Mouse (Mus musculus): ENCODE results near the gene E130208F15Rik. TPM values are rescaled to one million over a fixed set of nuclear protein-coding genes. Genes with fewer than 3 reads are reported as not detected.

Gene E130208F15Rik
- total and polyA plus RNA-seq, 2 experiments from 2014 or later, result 0.05 TPM; not detected in 1

- no peak for ATAC-seq (ENCODE audit: low FRiP score)
- H3K4me2 ChIP-seq (ENCODE audit: low read depth, low read length, poor library complexity, severe bottlenecking), result no peak overlapping the region
- WGBS, result 36% methylated on average over 4 of the region's 4 CpGs
These were observed 11.9 kb downstream of the E130208F15Rik start for GRCm38 (mm10) chr7:30333436-30333835.

GRCm38 (mm10) chr7:30334563-30334962, 13.0 kb downstream of the E130208F15Rik start:
- DNase-seq (ENCODE audit: low spot score) (no peak), ATAC-seq (ENCODE audit: low FRiP score) (no peak)
- 59% methylated on average over 5 of the region's 5 CpGs for WGBS
- H3K9ac ChIP-seq (replicated peaks; ENCODE audit: low read length, poor library complexity, severe bottlenecking), result no peak overlapping the region
- H3K4me2 ChIP-seq (ENCODE audit: low read depth, low read length, poor library complexity, severe bottlenecking), result no peak overlapping the region
- TF ChIP-seq CTCF (IDR thresholded peaks at IDR 0.05), result no peak
- H3K27ac ChIP-seq (ENCODE audit: low read depth, low read length), result no peak overlapping the region
- H3K9me3 ChIP-seq (ENCODE audit: low read length), result no peaks in the 10 kb centered on the region
- no peaks in the 10 kb centered on the region for H3K27me3 ChIP-seq (ENCODE audit: insufficient read depth, low read length)
- no peak overlapping the region for H3K4me3 ChIP-seq (ENCODE audit: low read depth, low read length)
- H3K4me1 ChIP-seq (ENCODE audit: insufficient read depth, low read length), result no peaks in the 10 kb centered on the region
- H3K36me3 ChIP-seq (ENCODE audit: insufficient read depth, low read length), result no peaks in the 10 kb centered on the region

More at GRCm38 (mm10) chr7:30333436-30333835, 11.9 kb downstream of the E130208F15Rik start:
- peak; percentile 91 for DNase-seq (ENCODE audit: low spot score)
- no peak overlapping the region for H3K4me3 ChIP-seq (ENCODE audit: low read depth, low read length)
- H3K36me3 ChIP-seq (ENCODE audit: insufficient read depth, low read length), result no peaks in the 10 kb centered on the region
- H3K9ac ChIP-seq (replicated peaks; ENCODE audit: low read length, poor library complexity, severe bottlenecking), result no peak overlapping the region
- no peak overlapping the region for H3K27ac ChIP-seq (ENCODE audit: low read depth, low read length)
- no peak for TF ChIP-seq CTCF (IDR thresholded peaks at IDR 0.05)
- no peaks in the 10 kb centered on the region for H3K27me3 ChIP-seq (ENCODE audit: insufficient read depth, low read length)
- no peaks in the 10 kb centered on the region for H3K9me3 ChIP-seq (ENCODE audit: low read length)
- H3K4me1 ChIP-seq (ENCODE audit: insufficient read depth, low read length), result no peaks in the 10 kb centered on the region

GRCm38 (mm10) chr7:30335688-30336087, 14.1 kb downstream of the E130208F15Rik start:
- no peaks in the 10 kb centered on the region for H3K27me3 ChIP-seq (ENCODE audit: insufficient read depth, low read length)
- no peak overlapping the region for H3K9ac ChIP-seq (replicated peaks; ENCODE audit: low read length, poor library complexity, severe bottlenecking)
- no peak overlapping the region for H3K4me3 ChIP-seq (ENCODE audit: low read depth, low read length)
- H3K4me1 ChIP-seq (ENCODE audit: insufficient read depth, low read length), result no peaks in the 10 kb centered on the region
- DNase-seq (ENCODE audit: low spot score) (peak; percentile 61), ATAC-seq (ENCODE audit: low FRiP score) (no peak)
- no peak overlapping the region for H3K4me2 ChIP-seq (ENCODE audit: low read depth, low read length, poor library complexity, severe bottlenecking)
- H3K36me3 ChIP-seq (ENCODE audit: insufficient read depth, low read length), result no peaks in the 10 kb centered on the region
- no peak for TF ChIP-seq CTCF (IDR thresholded peaks at IDR 0.05)
- no peaks in the 10 kb centered on the region for H3K9me3 ChIP-seq (ENCODE audit: low read length)
- no peak overlapping the region for H3K27ac ChIP-seq (ENCODE audit: low read depth, low read length)
- 76% methylated on average over 6 of the region's 6 CpGs for WGBS

DNA sequence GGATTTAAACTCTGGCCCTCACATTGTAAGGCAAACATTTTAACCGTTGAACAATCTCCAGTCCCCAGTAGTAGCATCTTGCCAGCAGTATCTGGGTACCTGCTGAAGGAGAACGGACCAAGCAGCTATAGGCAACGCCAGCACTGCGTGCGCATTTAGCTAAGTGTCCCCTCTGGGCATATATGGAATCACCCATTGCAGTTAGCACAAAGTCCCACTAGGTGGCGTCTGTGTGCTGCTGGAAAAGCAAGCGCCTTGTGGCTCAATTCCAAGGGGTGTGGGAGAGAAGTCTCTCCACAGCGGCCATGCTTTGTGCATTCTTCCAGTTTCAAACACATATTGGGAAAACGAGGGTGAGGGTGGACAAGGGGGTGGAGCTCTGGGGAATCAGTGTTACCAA, 14.8 kb downstream of the E130208F15Rik start:
- H3K9ac ChIP-seq (replicated peaks; ENCODE audit: low read length, poor library complexity, severe bottlenecking), result no peak overlapping the region
- no peak overlapping the region for H3K4me3 ChIP-seq (ENCODE audit: low read depth, low read length)
- TF ChIP-seq CTCF (IDR thresholded peaks at IDR 0.05), result peak; percentile 100
- H3K4me2 ChIP-seq (ENCODE audit: low read depth, low read length, poor library complexity, severe bottlenecking), result no peak overlapping the region; the same call in 1 of the 2 replicates
- H3K4me1 ChIP-seq (ENCODE audit: insufficient read depth, low read length), result no peaks in the 10 kb centered on the region
- H3K36me3 ChIP-seq (ENCODE audit: insufficient read depth, low read length), result no peaks in the 10 kb centered on the region
- no peaks in the 10 kb centered on the region for H3K9me3 ChIP-seq (ENCODE audit: low read length)
- DNase-seq (ENCODE audit: low spot score) (peak; percentile 96), ATAC-seq (ENCODE audit: low FRiP score) (peak; percentile 52)
- H3K27ac ChIP-seq (ENCODE audit: low read depth, low read length), result no peak overlapping the region
- no peaks in the 10 kb centered on the region for H3K27me3 ChIP-seq (ENCODE audit: insufficient read depth, low read length)
- WGBS, result 2% methylated on average over 9 of the region's 9 CpGs

DNA sequence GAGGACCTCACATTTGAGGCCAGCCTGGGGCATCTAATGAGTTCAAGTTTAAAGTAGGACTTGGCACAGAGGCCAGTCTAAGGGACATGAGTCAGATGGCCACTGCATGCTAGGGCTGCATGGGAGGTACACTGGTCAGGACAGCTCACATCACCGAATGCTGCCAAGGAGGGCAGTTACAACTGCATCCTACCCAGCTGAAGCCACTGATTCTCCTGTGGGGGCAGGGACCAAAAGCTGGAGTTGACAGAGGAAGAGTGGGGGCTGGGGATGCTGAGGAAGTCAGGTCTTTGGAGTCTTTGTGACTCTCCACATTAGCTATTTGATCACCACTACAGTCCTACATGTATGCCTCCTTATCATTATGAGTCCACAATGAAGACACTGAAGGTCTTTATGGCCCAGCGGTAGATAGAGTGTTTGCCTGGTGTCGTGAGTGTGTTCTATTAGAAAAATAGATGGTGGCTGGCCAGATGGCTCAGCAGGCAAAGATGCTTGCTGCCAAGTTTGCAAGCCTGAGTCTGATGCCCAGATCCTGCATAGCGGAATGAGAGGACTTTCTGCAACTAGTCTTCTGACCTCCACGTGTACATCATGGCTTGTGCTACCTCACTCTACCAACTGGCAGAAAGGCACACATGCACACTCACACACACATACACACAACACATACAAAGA, 18.0 kb downstream of the E130208F15Rik start:
- no peaks in the 10 kb centered on the region for H3K9me3 ChIP-seq (ENCODE audit: low read length)
- no peaks in the 10 kb centered on the region for H3K36me3 ChIP-seq (ENCODE audit: insufficient read depth, low read length)
- H3K4me1 ChIP-seq (ENCODE audit: insufficient read depth, low read length), result no peaks in the 10 kb centered on the region
- H3K4me3 ChIP-seq (ENCODE audit: low read depth, low read length), result no peak overlapping the region
- no peak overlapping the region for H3K4me2 ChIP-seq (ENCODE audit: low read depth, low read length, poor library complexity, severe bottlenecking)
- WGBS, result 63% methylated on average over 5 of the region's 5 CpGs
- TF ChIP-seq CTCF (IDR thresholded peaks at IDR 0.05), result no peak
- ATAC-seq (ENCODE audit: low FRiP score) (no peak), DNase-seq (ENCODE audit: low spot score) (peak; percentile 72)
- no peak overlapping the region for H3K9ac ChIP-seq (replicated peaks; ENCODE audit: low read length, poor library complexity, severe bottlenecking)
- H3K27me3 ChIP-seq (ENCODE audit: insufficient read depth, low read length), result no peaks in the 10 kb centered on the region
- no peak overlapping the region for H3K27ac ChIP-seq (ENCODE audit: low read depth, low read length)

DNA sequence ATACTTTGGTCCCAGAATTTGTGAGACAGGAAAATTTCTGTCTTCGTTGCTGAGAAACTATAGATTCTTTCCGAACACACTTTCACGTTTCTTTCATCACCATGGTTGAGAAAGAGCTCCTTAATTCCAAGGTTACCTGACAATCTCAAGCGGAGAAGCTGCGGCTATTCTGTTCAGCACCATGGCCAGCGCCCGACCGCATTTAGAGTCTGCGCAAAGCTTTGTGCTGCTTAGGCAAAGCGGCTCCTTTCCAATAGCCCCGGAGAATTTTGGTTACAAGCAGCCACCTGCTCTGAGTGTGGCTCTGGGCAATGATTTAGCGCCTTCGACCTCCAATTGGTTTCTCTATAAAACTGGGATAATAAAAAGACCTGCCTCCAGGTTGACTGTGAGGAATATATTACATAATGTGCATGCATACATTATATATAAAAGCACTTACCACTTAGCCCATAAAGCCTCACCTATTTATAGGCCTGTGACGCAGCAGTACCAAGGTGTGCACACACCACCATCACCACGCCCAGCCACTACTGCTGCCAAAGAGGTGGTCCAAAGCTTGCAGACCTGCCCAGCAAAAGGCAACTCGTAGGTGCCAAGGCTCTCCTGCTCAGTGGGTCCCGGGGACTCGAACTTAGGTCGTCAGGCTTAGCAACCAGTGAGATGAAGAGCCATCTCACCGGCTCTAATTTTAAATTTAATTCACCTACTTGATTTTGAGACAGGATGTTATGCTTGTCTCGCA, 25.3 kb downstream of the E130208F15Rik start:
- no peaks in the 10 kb centered on the region for H3K36me3 ChIP-seq (ENCODE audit: insufficient read depth, low read length)
- no peaks in the 10 kb centered on the region for H3K4me1 ChIP-seq (ENCODE audit: insufficient read depth, low read length)
- H3K4me3 ChIP-seq (ENCODE audit: low read depth, low read length), result no peak overlapping the region
- no peaks in the 10 kb centered on the region for H3K9me3 ChIP-seq (ENCODE audit: low read length)
- no peak for ATAC-seq (ENCODE audit: low FRiP score)
- peaks cover 10% of the 10 kb centered on the region; the same call in 1 of the 2 replicates for H3K27me3 ChIP-seq (ENCODE audit: insufficient read depth, low read length)
- no peak overlapping the region for H3K4me2 ChIP-seq (ENCODE audit: low read depth, low read length, poor library complexity, severe bottlenecking)
- H3K27ac ChIP-seq (ENCODE audit: low read depth, low read length), result no peak overlapping the region
- peak; percentile 47 for DNase-seq (ENCODE audit: low spot score)
- no peak for TF ChIP-seq CTCF (IDR thresholded peaks at IDR 0.05)
- no peak overlapping the region for H3K9ac ChIP-seq (replicated peaks; ENCODE audit: low read length, poor library complexity, severe bottlenecking)
- 31% methylated on average over 21 of the region's 21 CpGs for WGBS
